8 mouse cellular contexts compared by ENCODE assay signal in the genomic region with DNA sequence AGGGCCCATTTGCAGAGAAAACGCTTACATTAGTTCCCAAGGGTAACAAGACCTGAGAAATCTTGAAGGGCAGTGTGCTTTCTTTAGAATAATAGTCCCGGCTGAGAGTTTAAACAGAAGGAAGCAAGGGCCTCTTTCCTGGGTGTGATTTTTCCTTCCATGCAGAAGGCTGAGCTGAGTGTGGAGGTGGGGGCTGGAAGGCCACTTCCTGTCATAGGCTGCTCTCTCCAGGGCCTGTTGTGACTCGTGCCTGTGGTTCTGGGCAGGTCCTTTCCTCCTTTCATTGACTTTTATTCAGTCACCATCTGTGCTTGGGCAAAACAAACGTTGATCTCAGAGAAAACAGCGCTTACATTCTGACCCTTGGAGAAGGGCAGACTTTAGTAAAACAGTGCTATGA. TPM values are rescaled to one million over a fixed set of nuclear protein-coding genes. Genes with fewer than 3 reads are reported as not detected.
A peak's percentile ranks its signal among the peaks of the same experiment; 100 is the strongest.
DNase-seq lines count a peak whose midpoint lies in the region; ATAC-seq and TF ChIP-seq lines count a peak whose summit lies in the region.

No protein-coding gene starts in this region.

- H3K4me3 ChIP-seq in CH12.LX (replicated peaks in 1 of 3; ENCODE audit: low read depth in 2 of 3, low read length in 2 of 3, poor library complexity in 1 of 3), result no peak overlapping the region
- peak overlapping the region; percentile 46 to 59 for H3K4me3 ChIP-seq in heart, embryonic 14.5 days (ENCODE audit: control insufficient read depth in 1 of 2, insufficient read depth in 1 of 2, low read depth in 1 of 2, low read length in 2 of 2)
- peak overlapping the region; percentile 59 for H3K4me3 ChIP-seq in kidney, embryonic 15.5 days (replicated peaks)

- ATAC-seq in heart, embryonic 14.5 days (ENCODE audit: insufficient number of reproducible peaks, insufficient read depth, low FRiP score, low read depth), result peak; percentile 57
- no peak for ATAC-seq in kidney, embryonic 15.5 days (replicated peaks; ENCODE audit: low FRiP score)

- H3K9ac ChIP-seq in CH12.LX (ENCODE audit: insufficient read depth, low read depth), result no peak overlapping the region
- H3K9ac ChIP-seq in heart, embryonic 14.5 days (ENCODE audit: low read length), result peak overlapping the region; percentile 74; the same call in 1 of the 2 replicates
- no peak overlapping the region for H3K9ac ChIP-seq in kidney, embryonic 15.5 days

- no peaks in the 10 kb centered on the region for H3K36me3 ChIP-seq in CH12.LX (replicated peaks in 1 of 2; ENCODE audit: control insufficient read depth in 1 of 2, insufficient read depth in 1 of 2, low read length in 1 of 2)
- no peaks in the 10 kb centered on the region for H3K36me3 ChIP-seq in heart, embryonic 14.5 days (ENCODE audit: control insufficient read depth, insufficient read depth, low read length)
- H3K36me3 ChIP-seq in kidney, embryonic 15.5 days, result no peaks in the 10 kb centered on the region

- no peaks in the 10 kb centered on the region for H3K79me2 ChIP-seq in CH12.LX (replicated peaks; ENCODE audit: control insufficient read depth, extremely low read depth, insufficient read depth, poor library complexity, severe bottlenecking)

- H3K27ac ChIP-seq in CH12.LX (ENCODE audit: insufficient read depth, low read depth), result no peak overlapping the region
- peak overlapping the region; percentile 78 to 84 for H3K27ac ChIP-seq in heart, embryonic 14.5 days (replicated peaks in 1 of 2; ENCODE audit: control insufficient read depth in 1 of 2, insufficient read depth in 1 of 2, low read depth in 2 of 2, low read length in 2 of 2)
- H3K27ac ChIP-seq in kidney, embryonic 15.5 days, result peak overlapping the region; percentile 78

- no peaks in the 10 kb centered on the region for H3K9me3 ChIP-seq in CH12.LX (replicated peaks; ENCODE audit: low read length)
- H3K9me3 ChIP-seq in heart, embryonic 14.5 days (ENCODE audit: control insufficient read depth, low read length), result no peaks in the 10 kb centered on the region
- no peaks in the 10 kb centered on the region for H3K9me3 ChIP-seq in kidney, embryonic 15.5 days (replicated peaks)

- in situ Hi-C loops in CH12.LX (cut with MboI; ENCODE audit: low pct_ligation_motif_present, low pct_unique_long_range_greater_than_20kb, low sequenced_read_pairs), result no loop called here

- peak; percentile 24; the same call in 1 of the 2 replicates for TF ChIP-seq EP300 in CH12.LX (IDR thresholded peaks at IDR 0.05; ENCODE audit: low read length)

- TF ChIP-seq RAD21 in CH12.LX (IDR thresholded peaks at IDR 0.05; ENCODE audit: low read depth, low read length), result no peak

- peaks cover 12 to 29% of the 10 kb centered on the region in 2 experiments for H3K4me1 ChIP-seq in CH12.LX (ENCODE audit: control insufficient read depth in 1 of 2, insufficient read depth in 2 of 2)
- H3K4me1 ChIP-seq in heart, embryonic 14.5 days (ENCODE audit: control insufficient read depth in 2 of 2, insufficient read depth in 2 of 2, low read length in 2 of 2), result peaks cover 3 to 8% of the 10 kb centered on the region in 2 experiments; a peak in 2 of 4 replicates
- H3K4me1 ChIP-seq in kidney, embryonic 15.5 days, result peaks cover 21% of the 10 kb centered on the region

- DNase-seq in adrenal gland, adult (ENCODE audit: inconsistent age in 2 of 2, low spot score in 1 of 2), result peak; percentile 14 to 61
- DNase-seq in adrenal gland, adult 18-20 months (ENCODE audit: low spot score in 2 of 2), result no peak
- DNase-seq in CH12.LX (ENCODE audit: extremely low read depth), result peak; percentile 21
- peak; percentile 53 for DNase-seq in lung, postnatal 14 days
- DNase-seq in embryo, embryonic 11 days, result no peak
- no peak for DNase-seq in right cerebral cortex, adult 18-20 months

- H3K27me3 ChIP-seq in CH12.LX (replicated peaks), result no peaks in the 10 kb centered on the region
- 0 out of 2 replicates have a peak, but pooled peaks cover 5% of the 10 kb centered on the region for H3K27me3 ChIP-seq in heart, embryonic 14.5 days (ENCODE audit: control insufficient read depth, insufficient read depth, low read length)
- peaks cover 6% of the 10 kb centered on the region for H3K27me3 ChIP-seq in kidney, embryonic 15.5 days

- WGBS in heart, embryonic 14.5 days, result 49% methylated on average over 5 of the region's 5 CpGs
- 30% methylated on average over 5 of the region's 5 CpGs for WGBS in kidney, embryonic 15.5 days

- dilution Hi-C loops in CH12.LX (cut with MboI; ENCODE audit: extremely low pct_ligation_motif_present, extremely low pct_unique_long_range_greater_than_20kb, low sequenced_read_pairs), result no loop called here

- TF ChIP-seq POLR2A in CH12.LX (IDR thresholded peaks at IDR 0.05; ENCODE audit: low read depth, low read length), result no peak

- H3K4me2 ChIP-seq in CH12.LX (ENCODE audit: insufficient read depth, low read depth, poor library complexity, severe bottlenecking), result 0 out of 2 replicates have a peak overlapping the region, but pooled peaks have one; percentile 21
- H3K4me2 ChIP-seq in heart, embryonic 14.5 days (ENCODE audit: low read length), result peak overlapping the region; percentile 93
- H3K4me2 ChIP-seq in kidney, embryonic 15.5 days, result peak overlapping the region; percentile 91

- TF ChIP-seq CTCF in CH12.LX (conservative IDR thresholded peaks at IDR 0.05 in 1 of 2, IDR thresholded peaks at IDR 0.05 in 1 of 2; ENCODE audit: low read depth in 2 of 2, low read length in 2 of 2), result no peak

TF ChIP-seq in CH12.LX, 34 proteins besides CTCF, POLR2A, EP300 and RAD21:
- no peak for TF ChIP-seq SIN3A (IDR thresholded peaks at IDR 0.05; ENCODE audit: low read length)
- peak; percentile 26; the same call in 1 of the 2 replicates for TF ChIP-seq ELF1 (IDR thresholded peaks at IDR 0.05; ENCODE audit: low read depth, low read length)
- no peak for TF ChIP-seq JUND (conservative IDR thresholded peaks at IDR 0.05; ENCODE audit: low read depth, low read length)
- TF ChIP-seq TCF12 (IDR thresholded peaks at IDR 0.05; ENCODE audit: low read depth, low read length), result no peak
- TF ChIP-seq BHLHE40 (IDR thresholded peaks at IDR 0.05; ENCODE audit: low read depth, low read length), result peak; percentile 39; the same call in 1 of the 2 replicates
- no peak for TF ChIP-seq IRF4 (IDR thresholded peaks at IDR 0.05; ENCODE audit: low read depth, low read length)

RNA-seq across cellular contexts. Expression of a gene that starts 1.2 kb away (rescaled TPM):
- total RNA-seq in adrenal gland, adult 18-20 months (2021), result 10 to 100 TPM; 24.5 to 87.0 TPM
- total RNA-seq in CH12.LX (2012; rRNA removed) (not detected in 2 replicates), CH12.LX (2014; rRNA removed) (0.08 TPM in 1 of 2 replicates, not detected in the other)
- polyA plus RNA-seq in CH12.LX (2012; ENCODE audit: insufficient read length, low read depth), result not detected in 2 replicates
- 34.2 and 35.8 TPM in 2 replicates for polyA plus RNA-seq in heart, embryonic 14.5 days (2014; fragmentation: Nextera tagmentation; extraction: Ambion mirVana)
- 32.2 and 32.3 TPM in 2 replicates for polyA plus RNA-seq in kidney, embryonic 15.5 days (2015; fragmentation: Nextera tagmentation; extraction: Ambion mirVana)

RNA-seq across cellular contexts. Expression of a gene that starts 24.0 kb away (rescaled TPM):
- total RNA-seq in adrenal gland, adult 18-20 months (2021), result 100 to 1,000 TPM; 113 to 427 TPM
- not detected in 2 replicates for total RNA-seq in CH12.LX (2012; rRNA removed)
- total RNA-seq in CH12.LX (2014; rRNA removed), result not detected in 2 replicates
- not detected in 2 replicates for polyA plus RNA-seq in CH12.LX (2012; ENCODE audit: insufficient read length, low read depth)
- 287 and 313 TPM in 2 replicates for polyA plus RNA-seq in heart, embryonic 14.5 days (2014; fragmentation: Nextera tagmentation; extraction: Ambion mirVana)
- 77.9 and 98.7 TPM in 2 replicates for polyA plus RNA-seq in kidney, embryonic 15.5 days (2015; fragmentation: Nextera tagmentation; extraction: Ambion mirVana)

Comparison
In these comparisons a context has a peak if more than half of its experiments do, and no peak if none do; other contexts are left out.
1. DNase-seq: peak in adrenal gland, adult (2 of 2), CH12.LX (single experiment) and lung, postnatal 14 days (single experiment); none in adrenal gland, adult 18-20 months (0 of 2), embryo, embryonic 11 days (single experiment) and right cerebral cortex, adult 18-20 months (single experiment).
2. H3K4me2 ChIP-seq: peak in every context shown above with its lines; median percentile 93 in heart, embryonic 14.5 days; 91 in kidney, embryonic 15.5 days; 21 in CH12.LX.
3. H3K4me3 ChIP-seq: peak in heart, embryonic 14.5 days (2 of 2) and kidney, embryonic 15.5 days (single experiment); none in CH12.LX (0 of 3).
4. RNA of a gene that starts 1.2 kb away (polyA plus RNA-seq): 34.2 to 35.8 TPM in heart, embryonic 14.5 days and 32.2 to 32.3 TPM in kidney, embryonic 15.5 days; not detected in CH12.LX; every median in the first group is over 10 times any median in the second.
5. RNA of a gene that starts 24.0 kb away (polyA plus RNA-seq): 287 to 313 TPM in heart, embryonic 14.5 days and 77.9 to 98.7 TPM in kidney, embryonic 15.5 days; not detected in CH12.LX; every median in the first group is over 10 times any median in the second.